Mouse (Mus musculus) cerebellum, adult 8-10 months (tissue): Measurements from ENCODE around the gene Fzr1.

Source experiments
- DNase-seq: peaks from one replicate; pipeline ENCODE4 v3.0.0; 2022

Fzr1 gene

GRCm38 (mm10) chr10:81377793-81378552 lies at the start of gene Fzr1:
Fzr1 (minus strand) TSS chr10:81378516.
- DNase-seq, result no peak

- DNase-seq, result peak; percentile 70
Measured at GRCm38 (mm10) chr10:81427804-81428506, 49.6 kb upstream of the Fzr1 start.

DNA sequence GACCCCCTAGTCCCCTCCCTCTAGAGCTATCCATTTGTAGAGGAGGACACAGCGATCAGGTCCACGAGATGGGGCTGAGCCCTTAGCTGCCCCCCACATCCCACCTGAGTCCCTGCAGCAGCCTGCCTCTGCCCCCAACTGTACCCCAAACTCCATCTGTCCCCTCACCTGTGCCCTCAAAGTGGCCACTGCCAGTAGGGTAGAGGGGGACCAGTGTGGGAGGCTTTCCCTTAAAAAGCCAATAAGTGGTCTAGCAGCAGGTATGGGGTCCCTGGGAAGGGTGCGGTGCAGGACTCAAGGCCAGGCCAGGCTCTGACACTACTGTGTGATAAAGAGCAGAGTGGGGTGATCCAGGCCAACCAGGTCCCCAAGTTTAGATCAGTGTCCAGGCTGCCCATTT lies 49.0 kb upstream of the Fzr1 start:
- peak; percentile 42 for DNase-seq

GRCm38 (mm10) chr10:81426897-81427296 lies 48.6 kb upstream of the Fzr1 start:
- peak; percentile 75 for DNase-seq

DNA sequence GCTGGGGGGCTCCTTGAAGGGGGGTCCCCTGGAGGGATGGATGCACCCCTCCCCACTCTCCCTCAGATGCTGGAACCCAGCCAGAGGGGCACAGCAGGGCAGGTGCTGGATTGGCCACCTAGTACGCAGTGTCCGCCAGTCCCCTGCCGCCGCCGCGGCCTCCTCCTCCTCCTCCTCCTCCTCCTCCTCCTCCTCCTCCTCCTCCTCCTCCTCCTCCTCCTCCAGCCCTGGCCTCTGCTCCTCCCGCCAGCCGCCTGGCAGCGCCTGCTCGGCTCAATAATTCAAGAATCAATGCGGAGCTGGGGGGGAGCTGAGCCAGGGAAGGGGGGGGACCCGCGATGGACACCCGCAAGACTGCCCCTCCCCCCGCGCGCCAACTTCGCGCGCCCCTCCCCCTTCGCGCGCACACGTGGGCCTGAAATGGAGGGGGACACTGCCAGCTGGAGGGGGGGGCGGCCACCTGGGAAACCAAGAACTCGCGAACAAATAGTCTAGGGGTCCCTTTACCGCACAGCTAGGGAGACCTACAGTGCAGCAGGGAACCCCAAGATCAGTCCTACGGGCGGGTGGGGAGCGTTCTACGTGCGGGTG lies 47.9 kb upstream of the Fzr1 start:
- peak; percentile 56 for DNase-seq

DNA sequence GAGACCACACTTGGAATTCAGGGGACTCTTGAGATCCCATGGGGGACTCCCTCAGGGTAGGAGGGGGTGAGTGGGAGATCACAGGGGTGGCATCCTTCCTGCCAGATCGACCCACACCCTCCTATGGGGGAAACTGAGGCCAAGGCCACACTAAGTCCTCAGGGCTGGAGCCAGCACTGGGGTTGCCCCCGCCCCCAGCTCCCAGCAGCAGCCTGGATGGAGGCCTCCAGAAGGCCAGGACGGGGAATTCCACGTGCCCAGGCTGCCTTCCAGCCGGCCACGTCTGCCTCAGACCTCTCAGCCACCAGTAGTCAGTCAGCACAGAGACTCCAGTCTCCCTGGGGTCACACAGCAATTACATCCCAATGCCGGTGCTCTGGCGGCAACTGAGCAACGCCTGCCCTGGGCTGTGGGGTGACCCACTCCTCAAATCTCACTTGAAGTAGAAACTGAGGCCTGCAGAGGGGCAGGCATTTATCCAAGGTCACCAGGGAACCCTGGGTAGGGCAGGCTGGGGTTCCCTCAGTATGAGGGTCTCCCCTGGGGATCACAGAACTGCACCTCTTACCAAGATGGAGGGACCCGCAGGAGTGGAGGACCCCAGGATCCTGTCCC lies 47.0 kb upstream of the Fzr1 start:
- DNase-seq, result peak; percentile 65

- DNase-seq, result peak; percentile 87
Measured at GRCm38 (mm10) chr10:81424246-81425051, 46.1 kb upstream of the Fzr1 start.

DNA sequence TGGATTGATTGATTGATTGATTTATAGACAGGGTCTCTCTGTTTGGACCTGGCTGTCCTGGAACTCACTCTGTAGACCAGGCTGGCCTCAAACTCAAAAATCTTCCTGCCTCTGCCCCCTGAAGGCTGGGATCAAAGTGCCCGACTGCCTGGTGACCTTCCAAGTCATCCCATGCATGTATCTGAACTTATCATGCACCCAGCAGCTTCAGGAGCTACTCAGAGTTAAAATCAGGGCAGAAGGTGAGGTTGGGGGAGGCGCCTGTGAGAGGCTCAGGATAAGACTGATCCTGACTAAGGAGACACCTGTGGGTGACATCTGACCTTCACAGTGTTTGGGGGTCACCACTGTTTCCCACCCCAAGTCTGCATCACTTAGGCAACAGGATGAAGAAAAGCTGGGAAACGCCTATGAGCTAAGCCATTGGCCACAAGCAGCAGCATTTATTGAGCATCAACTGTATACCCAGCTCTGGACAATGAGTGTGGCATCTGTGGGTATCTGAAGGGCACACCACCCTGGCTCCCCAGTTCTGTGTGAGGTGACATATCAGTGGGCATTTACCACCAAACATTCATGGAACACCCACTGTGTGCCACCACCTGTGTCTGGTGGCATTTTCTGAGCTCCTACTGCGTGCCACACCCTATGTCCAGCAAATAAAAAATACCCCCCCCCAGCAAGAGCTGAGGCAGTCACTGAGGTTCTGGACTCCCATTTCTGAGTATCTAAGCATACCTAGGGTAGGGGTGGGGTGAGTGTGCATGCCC lies 45.3 kb upstream of the Fzr1 start:
- DNase-seq, result peak; percentile 30

GRCm38 (mm10) chr10:81422661-81423217 lies 44.4 kb upstream of the Fzr1 start:
- no peak for DNase-seq

GRCm38 (mm10) chr10:81422191-81422590 lies 43.9 kb upstream of the Fzr1 start:
- DNase-seq, result peak; percentile 23

- DNase-seq, result no peak
Measured at GRCm38 (mm10) chr10:81421797-81422100, 43.4 kb upstream of the Fzr1 start.

DNA sequence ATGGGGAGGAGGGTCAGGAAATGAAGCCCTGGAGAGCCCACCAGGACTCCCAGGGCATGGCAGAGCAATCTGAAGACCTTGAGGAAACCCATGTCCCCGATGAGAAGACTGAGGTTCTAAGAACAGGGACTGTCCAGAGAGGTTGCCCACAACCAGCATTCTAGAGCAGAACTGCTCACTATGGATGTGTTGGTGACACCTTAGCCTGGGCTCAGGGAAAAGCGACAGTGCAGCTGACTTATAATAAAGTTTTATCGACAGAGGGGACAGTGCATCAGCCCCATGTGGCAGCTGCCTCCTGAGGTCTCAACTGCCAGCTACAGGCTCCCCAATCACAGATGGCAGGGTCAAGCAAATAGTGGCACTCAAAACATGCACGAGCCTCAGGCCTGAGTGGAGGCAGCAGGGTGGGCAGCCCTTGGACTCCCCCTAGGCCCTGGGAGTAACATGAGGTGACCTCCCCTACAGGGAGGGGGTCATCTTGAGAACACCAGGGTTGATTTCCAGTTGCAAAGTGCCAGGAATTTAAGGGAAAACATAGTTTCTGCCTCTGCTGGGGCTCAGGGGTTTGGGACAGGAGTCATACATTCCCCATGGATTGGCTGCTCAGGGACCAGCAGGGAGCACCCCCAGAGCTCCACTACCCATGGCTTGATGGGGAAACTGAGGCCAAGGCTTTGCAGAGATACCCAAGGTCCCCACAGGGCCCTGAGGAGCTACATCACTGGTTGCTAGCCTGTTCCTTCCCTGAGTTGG lies 42.9 kb upstream of the Fzr1 start:
- peak; percentile 37 for DNase-seq

DNA sequence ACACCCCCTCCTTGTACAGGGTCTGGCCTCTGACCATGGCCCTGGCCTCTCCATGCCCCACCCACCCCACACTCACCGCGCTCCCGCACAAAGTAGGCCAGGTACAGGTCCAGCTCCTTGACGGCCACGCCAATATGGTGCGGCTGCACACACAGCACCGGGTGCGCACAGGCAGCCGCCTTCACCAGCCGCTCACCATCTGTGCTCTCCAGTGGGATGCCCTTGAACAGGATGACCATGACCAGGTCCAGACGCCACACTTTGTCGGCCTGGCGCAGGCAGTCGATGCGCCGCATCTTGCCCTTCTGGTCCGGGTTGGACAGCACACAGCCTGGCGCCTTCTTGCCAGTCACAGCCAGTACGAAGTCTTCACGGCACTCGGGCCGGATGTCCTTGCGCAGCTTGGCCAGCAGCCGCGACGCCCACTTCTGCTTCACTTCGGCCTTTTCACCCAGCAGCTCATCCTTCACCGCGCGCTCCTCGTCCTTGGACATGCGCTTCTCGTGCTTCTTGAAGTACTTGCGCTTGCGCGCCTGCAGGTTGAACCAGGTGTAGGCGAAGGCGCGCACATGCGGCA lies 42.0 kb upstream of the Fzr1 start:
- peak; percentile 59 for DNase-seq

DNA sequence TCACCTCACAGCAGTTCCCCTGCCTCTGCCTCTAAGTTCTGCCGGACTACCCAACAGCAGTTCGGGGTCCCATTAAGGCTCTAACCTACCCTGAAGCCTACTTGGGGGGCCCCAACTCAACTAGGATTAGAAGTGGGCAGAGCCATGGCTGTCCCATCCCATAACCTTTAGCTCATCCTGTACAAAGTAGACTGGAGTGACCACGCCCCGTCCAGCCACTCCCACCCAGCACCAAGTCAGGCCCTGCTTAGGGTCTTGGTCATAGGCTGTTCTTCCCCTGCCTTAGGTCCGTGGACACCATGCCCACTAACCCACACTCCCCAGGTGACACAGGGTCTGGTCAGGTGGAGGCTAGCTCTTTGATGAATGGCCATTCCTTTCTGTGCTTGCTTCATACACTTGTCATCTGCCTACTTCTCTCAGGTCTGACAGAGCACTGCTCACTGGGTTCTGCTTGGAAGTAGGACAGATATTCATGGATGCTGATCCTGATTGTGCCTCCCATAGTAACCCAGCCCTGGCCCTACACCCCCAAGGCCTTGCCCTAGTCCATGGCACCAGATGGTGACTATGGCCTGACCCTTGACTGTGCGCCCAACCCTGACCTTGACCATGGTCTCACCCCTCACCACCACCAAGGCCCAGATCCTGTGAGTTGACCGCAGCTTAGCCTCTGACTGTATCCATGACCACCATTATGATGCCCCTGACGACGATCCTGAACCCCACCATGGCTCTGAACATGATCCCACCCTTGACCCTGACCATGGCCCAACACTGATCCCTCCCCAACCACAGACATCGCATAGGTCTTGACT lies 41.0 kb upstream of the Fzr1 start:
- no peak for DNase-seq

GRCm38 (mm10) chr10:81418216-81419070 lies 40.1 kb upstream of the Fzr1 start:
- DNase-seq, result no peak

DNA sequence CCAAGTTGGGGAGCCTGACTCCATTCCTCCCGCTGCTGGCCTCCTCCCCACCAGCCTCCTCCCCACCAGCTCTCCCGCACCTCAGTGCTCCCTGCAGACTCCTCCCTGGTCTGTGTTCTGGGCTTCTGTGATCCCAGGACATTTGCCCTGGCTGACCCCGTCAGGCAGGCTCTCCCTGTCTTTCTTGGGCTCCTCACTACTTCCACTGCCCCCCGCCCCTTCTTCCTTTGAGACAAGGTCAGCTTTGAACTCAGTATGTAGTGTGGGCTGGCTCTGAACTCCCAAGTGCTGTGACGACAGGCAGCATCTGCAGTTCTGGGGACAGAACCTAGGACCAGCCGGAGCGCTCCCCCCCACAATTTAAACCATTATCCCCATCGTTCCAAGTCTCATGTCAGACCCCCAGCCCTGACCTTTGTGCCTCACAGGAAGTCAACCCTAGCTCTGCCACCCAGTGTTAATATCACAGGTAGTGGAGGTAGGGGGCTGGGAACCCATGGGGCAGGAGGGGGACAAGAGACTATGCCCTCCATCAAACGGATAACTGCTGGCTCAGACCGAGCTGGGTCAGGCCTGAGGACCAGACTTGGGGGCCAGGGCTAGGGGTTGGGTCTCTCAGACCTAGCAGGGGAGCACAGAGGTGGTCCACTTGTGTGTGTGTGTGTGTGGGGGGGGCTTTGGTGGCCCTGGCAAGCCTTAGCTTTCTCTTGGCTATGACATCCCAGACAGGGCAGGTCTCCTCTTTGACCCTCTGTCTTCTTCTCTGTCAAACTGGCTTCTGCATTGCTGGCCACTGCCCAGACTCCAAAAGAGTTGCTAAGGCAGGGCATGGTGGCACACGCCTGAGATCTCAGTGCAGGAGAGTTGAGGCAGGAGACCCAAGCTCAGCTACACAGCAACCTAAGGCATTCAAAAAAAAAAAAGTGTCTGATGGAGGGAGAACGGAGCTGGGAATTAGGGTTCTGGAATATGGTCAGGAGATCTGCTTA lies 39.2 kb upstream of the Fzr1 start:
- DNase-seq, result no peak

- peak; percentile 96 for DNase-seq
Measured at GRCm38 (mm10) chr10:81416581-81417226, 38.4 kb upstream of the Fzr1 start.
